Mouse (Mus musculus) stomach, postnatal 0 days (tissue): ENCODE data around the gene Rad51b. TPM values are rescaled to one million over a fixed set of nuclear protein-coding genes. Genes with fewer than 3 reads are reported as not detected.

Experiments
- ATAC-seq: fragments of 200-750 bp; cut with Nextera tagmentation; 2 replicates; pipeline ENCODE4 v1.8.0; 2017; ENCODE audit not compliant: low FRiP score, low TSS enrichment
- DNase-seq: peaks from one replicate; pipeline ENCODE4 v3.0.0-alpha.2; 2016; ENCODE audit warnings: low spot score
- H3K27ac ChIP-seq: fragments of 300-500 bp; sonication (generic); replicated peaks from 2 replicates; pipeline ENCODE4 v1.5.1; 2014; ENCODE audit warnings: mild to moderate bottlenecking, control low read depth
- H3K27me3 ChIP-seq: fragments of 300-500 bp; sonication (generic); 2 replicates; pipeline ENCODE4 v1.6.1; 2014; ENCODE audit warnings: low read length; ENCODE audit not compliant: control insufficient read depth, insufficient read depth
- H3K36me3 ChIP-seq: fragments of 300-500 bp; sonication (generic); 2 replicates; pipeline ENCODE4 v1.6.1; 2014; ENCODE audit warnings: low read length, mixed read lengths; ENCODE audit not compliant: control insufficient read depth, insufficient read depth
- H3K4me1 ChIP-seq: fragments of 300-500 bp; sonication (generic); replicated peaks from 2 replicates; pipeline ENCODE4 v1.6.1; 2014; ENCODE audit warnings: antibody characterized with exemption; ENCODE audit not compliant: control insufficient read depth, insufficient read depth
- H3K4me2 ChIP-seq: fragments of 300-500 bp; sonication (generic); replicated peaks from 2 replicates; pipeline ENCODE4 v1.6.1; 2014; ENCODE audit warnings: low read depth, mild to moderate bottlenecking, control low read depth, moderate library complexity
- H3K4me3 ChIP-seq: fragments of 300-500 bp; sonication (generic); 2 replicates; pipeline ENCODE4 v1.5.1; 2014; ENCODE audit warnings: low read depth, low read length, control low read depth
- H3K9ac ChIP-seq: fragments of 300-500 bp; sonication (generic); 2 replicates; pipeline ENCODE4 v1.6.1; 2014; ENCODE audit warnings: mild to moderate bottlenecking, low read length, control low read depth, mixed read lengths
- H3K9me3 ChIP-seq: fragments of 300-500 bp; sonication (generic); 2 replicates; pipeline ENCODE4 v1.6.1; 2016; ENCODE audit warnings: low read length; ENCODE audit not compliant: control insufficient read depth
- CTCF ChIP-seq: IDR thresholded peaks from 2 replicates; pipeline ENCODE4 v1.5.1; 2016; ENCODE audit warnings: antibody characterized with exemption, low read depth, mild to moderate bottlenecking, moderate library complexity
- EP300 ChIP-seq: optimal IDR thresholded peaks from 2 replicates; pipeline ENCODE3; 2016; ENCODE audit warnings: antibody characterized with exemption
- WGBS: fragments of 180-500 bp; shearing (Covaris S2); extraction: QIAGEN DNeasy Blood & Tissue Kit; methylation state at CpG from one replicate; pipeline ENCODE4 v1.1.7; 2014; 5-methylcytosine and 5-hydroxymethylcytosine counted together
- polyA plus RNA-seq: library from polyadenylated mRNA; unstranded; fragments of >200 nt; fragmentation: Nextera tagmentation; extraction: Ambion mirVana; gene quantifications from 2 replicates; pipeline ENCODE4 v1.2.1, GENCODE M21; 2015

Gene Rad51b
- polyA plus RNA-seq, 1 experiment from 2014 or later, result 2.0 TPM

DNA sequence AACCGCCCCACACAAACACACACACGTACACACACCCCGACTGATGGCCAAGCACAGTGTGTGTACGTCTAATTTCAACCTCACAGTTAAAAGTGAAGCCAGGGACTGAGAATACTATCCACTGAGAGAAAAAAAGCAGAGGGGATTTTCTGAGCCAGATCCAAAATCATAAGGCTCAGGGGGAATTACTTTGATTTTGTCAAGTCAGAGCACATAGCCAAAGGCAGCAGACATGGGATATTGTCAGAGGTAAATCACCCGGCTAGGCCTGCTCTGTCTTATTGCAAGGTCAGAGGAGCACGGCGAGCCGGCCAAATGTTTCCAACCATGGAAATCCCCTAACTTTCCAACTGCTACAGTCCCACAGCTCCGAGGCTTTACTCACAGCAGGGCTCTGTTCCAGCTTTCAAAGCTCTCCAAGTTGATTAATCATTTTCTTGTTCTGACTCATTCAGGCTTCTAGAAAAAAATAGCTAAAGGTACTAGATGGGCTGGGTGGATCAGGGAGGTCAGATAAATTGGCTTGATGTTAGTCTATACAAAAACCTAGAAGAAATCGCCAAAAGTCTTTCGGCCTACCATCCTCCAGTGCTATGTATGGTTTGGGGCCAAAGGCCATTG lies 303.2 kb downstream of the Rad51b start:
- ATAC-seq, result peak; percentile 78
- Histone ChIP-seq H3K9ac (no peak overlapping the region), H3K27ac (peak overlapping the region; percentile 88), H3K4me2 (no peak overlapping the region), H3K27me3 (no peaks in the 10 kb centered on the region), H3K9me3 (no peaks in the 10 kb centered on the region), H3K4me3 (no peak overlapping the region), H3K4me1 (0 out of 2 replicates have a peak, but pooled peaks cover 3% of the 10 kb centered on the region), H3K36me3 (no peaks in the 10 kb centered on the region)
- 16% methylated on average over 11 of the region's 11 CpGs for WGBS
- TF ChIP-seq EP300, result peak; percentile 79
- no peak for TF ChIP-seq CTCF
- DNase-seq, result peak; percentile 63

DNA sequence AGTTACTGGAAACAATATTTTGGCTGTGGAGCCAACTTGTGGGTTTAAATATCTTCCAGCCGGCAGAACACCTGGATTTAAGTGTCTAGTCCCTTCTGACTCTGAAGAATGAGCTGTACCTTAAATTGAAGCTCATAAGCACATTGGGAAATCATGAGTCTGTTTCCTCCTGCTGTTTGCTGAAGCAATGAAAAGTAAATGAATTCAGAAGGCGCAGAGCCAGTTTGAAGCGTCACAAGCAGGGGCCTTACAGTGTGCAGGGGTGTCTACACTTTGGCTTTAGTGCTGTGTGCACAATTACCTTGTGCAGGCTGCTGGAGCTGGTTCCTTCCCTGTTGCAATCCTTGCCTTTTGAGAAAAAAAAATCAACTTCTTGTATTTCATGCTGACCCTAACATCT lies 305.6 kb downstream of the Rad51b start:
- Histone ChIP-seq H3K27ac (peak overlapping the region; percentile 31; the same call in 1 of the 2 replicates), H3K27me3 (no peaks in the 10 kb centered on the region), H3K4me1 (0 out of 2 replicates have a peak, but pooled peaks cover 3% of the 10 kb centered on the region), H3K9ac (no peak overlapping the region), H3K4me3 (no peak overlapping the region), H3K36me3 (no peaks in the 10 kb centered on the region), H3K9me3 (no peaks in the 10 kb centered on the region), H3K4me2 (no peak overlapping the region)
- peak; percentile 71 for DNase-seq
- TF ChIP-seq CTCF (no peak), EP300 (no peak)
- ATAC-seq, result peak; percentile 68
- 38% methylated on average over 3 of the region's 3 CpGs for WGBS

DNA sequence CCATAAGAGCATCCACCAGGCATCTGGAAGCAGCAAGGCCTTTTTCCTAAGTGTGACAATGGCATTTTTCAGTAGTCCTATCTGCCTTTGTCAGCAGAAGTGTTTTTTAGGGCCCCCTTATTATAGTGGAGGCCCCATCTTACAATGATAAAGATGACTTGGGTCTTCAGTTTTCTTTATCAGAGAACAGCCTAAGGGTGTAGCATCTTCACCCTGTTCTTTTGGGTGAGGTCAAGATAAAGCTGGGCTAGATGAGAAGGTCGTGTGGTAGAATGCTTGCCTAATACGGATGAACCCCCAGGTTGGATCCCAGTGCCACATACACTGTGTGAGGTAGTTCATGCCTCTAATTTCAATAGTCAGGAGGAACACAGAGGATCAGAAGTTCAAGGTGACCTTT lies 307.8 kb downstream of the Rad51b start:
- no peak for ATAC-seq
- Histone ChIP-seq H3K4me2 (no peak overlapping the region), H3K4me3 (no peak overlapping the region)

DNA sequence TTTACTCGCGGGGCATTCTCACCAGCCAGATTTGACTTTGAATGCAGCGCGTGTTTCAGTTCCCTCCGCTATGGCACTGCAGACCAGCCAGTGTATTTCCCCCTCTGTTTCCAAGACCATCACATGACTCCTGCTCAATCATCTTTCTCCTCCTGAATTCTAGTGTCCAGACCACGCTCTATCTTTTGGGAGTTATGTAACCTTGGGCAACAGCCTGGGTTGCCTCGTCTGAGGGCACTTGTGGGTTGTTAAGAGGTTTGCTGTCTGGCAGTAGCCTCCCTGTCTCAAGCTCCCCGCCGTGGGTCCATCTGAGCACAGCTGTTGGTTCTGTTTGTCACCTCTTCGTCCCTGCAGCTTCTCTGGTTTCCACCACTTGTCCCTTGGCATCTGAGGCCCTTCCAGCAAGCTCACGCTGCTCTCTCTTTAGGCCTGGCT lies 309.1 kb downstream of the Rad51b start:
- 80% methylated on average over 11 of the region's 11 CpGs for WGBS
- Histone ChIP-seq H3K4me2 (no peak overlapping the region), H3K27me3 (no peaks in the 10 kb centered on the region), H3K36me3 (no peaks in the 10 kb centered on the region), H3K9ac (no peak overlapping the region), H3K27ac (no peak overlapping the region), H3K9me3 (no peaks in the 10 kb centered on the region), H3K4me3 (no peak overlapping the region), H3K4me1 (peaks cover under 1% of the 10 kb centered on the region)
- TF ChIP-seq EP300, result no peak
- no peak for TF ChIP-seq CTCF
- ATAC-seq, result no peak
- no peak for DNase-seq

More for the DNA sequence above, 307.8 kb downstream of the Rad51b start:
- TF ChIP-seq CTCF (no peak), EP300 (no peak)
- no peak for DNase-seq
- H3K36me3 ChIP-seq, result no peaks in the 10 kb centered on the region
- H3K9me3 ChIP-seq, result no peaks in the 10 kb centered on the region
- H3K27ac ChIP-seq, result no peak overlapping the region
- WGBS, result 93% methylated on average over 2 of the region's 2 CpGs
- no peaks in the 10 kb centered on the region for H3K27me3 ChIP-seq
- H3K4me1 ChIP-seq, result no peaks in the 10 kb centered on the region
- no peak overlapping the region for H3K9ac ChIP-seq

DNA sequence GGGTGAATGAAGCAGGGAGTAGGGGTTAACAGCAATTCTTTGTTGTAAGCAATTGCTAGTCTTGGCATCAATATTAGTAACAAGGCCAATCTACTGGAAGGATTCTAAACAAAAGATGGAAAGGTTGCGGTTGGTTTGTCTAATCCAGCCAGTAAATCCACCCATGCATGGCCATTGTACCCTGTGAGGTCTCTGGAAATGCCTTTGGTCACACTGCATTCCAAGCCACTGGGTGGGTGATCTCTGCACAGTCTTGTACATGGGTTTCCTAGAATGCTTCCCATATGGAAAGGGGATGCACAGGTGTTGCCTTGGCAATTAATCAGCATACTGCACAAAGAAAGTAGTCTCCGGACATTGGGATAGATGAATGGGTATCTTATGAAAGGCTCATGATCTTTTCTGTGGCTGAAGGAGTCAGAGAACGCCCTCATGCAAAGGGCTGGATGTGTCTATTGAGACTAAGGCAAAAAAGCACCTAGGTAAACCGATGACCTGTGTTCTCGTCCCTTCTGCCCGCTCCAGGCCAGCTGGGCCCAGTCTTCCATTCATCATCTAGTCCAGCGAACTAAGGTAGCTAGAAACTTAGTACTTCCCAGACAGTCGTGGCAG lies 312.4 kb downstream of the Rad51b start:
- no peak for ATAC-seq
- Histone ChIP-seq H3K27ac (no peak overlapping the region), H3K27me3 (no peaks in the 10 kb centered on the region), H3K4me2 (no peak overlapping the region), H3K9ac (no peak overlapping the region), H3K4me3 (no peak overlapping the region), H3K36me3 (no peaks in the 10 kb centered on the region), H3K4me1 (peaks cover 13% of the 10 kb centered on the region), H3K9me3 (no peaks in the 10 kb centered on the region)
- 77% methylated on average over 8 of the region's 8 CpGs for WGBS
- no peak for DNase-seq
- no peak for TF ChIP-seq EP300
- TF ChIP-seq CTCF, result no peak

DNA sequence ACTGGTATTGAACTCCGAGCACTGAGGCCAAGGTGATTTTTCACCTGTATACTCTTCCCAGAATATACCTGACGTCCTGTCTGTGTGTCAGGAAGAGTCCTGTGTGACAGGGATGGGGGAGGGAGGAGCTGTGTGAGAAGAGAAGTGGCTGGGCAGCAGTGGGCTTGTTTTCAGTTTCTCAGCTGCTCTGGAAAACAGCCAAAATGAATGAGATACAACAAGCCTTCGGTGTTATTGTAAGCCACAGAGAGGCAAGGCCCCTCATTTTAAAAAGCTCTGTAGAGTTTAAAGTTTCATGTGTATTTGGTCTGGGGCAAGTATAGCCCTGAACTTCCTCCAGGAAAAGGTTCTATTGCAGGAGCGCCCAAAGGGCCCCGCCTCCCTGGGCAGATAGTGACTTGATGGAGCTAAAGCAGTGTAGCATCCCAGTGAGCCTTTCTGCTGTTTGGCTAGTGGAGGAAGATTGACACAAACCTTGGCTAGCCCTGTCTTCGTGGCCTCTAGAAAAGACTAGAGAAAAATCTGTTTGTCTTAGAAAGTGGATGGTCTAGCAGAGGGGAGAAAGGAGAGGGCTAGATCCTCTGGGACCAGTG lies 313.5 kb downstream of the Rad51b start:
- 33% methylated on average over 6 of the region's 6 CpGs for WGBS
- H3K9me3 ChIP-seq, result no peaks in the 10 kb centered on the region
- H3K4me1 ChIP-seq, result peaks cover 13% of the 10 kb centered on the region
- no peak for ATAC-seq
- no peak overlapping the region for H3K4me2 ChIP-seq
- no peak overlapping the region for H3K4me3 ChIP-seq
- DNase-seq, result no peak
- H3K9ac ChIP-seq, result no peak overlapping the region
- TF ChIP-seq CTCF (no peak), EP300 (no peak)
- H3K36me3 ChIP-seq, result no peaks in the 10 kb centered on the region
- peak overlapping the region; percentile 79; the same call in 1 of the 2 replicates for H3K27ac ChIP-seq
- no peaks in the 10 kb centered on the region for H3K27me3 ChIP-seq
